Mouse (Mus musculus): ENCODE measurements around the gene Sycp2l. TPM values are rescaled to one million over a fixed set of nuclear protein-coding genes. Genes with fewer than 3 reads are reported as not detected.

Sycp2l gene
- polyA plus RNA-seq, 1 experiment from 2014 or later, result not detected

DNA sequence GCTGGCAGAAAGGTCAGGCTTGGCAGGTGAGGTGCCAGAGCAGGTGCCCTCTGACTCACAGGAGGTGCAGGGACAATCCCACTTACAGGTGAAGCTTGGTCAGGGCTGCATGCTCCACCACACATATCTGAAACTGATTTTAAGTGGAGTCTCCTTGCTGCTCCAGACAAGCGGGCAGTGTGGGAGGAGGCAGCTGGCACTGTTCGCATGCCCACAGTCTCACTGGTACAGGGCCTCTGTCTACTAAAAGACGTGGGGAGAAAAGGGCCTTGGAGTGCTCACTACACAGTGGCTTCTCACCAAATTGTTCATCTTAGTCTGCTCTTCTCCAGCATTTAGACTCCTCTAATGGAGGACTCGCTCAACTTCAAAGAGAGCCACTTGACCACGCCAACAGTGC, 92.1 kb downstream of the Sycp2l start:
- H3K4me3 ChIP-seq (replicated peaks), result no peak overlapping the region
- no peak overlapping the region for H3K4me2 ChIP-seq
- peaks cover 21% of the 10 kb centered on the region for H3K4me1 ChIP-seq (replicated peaks)
- WGBS, result 90% methylated on average over 5 of the region's 5 CpGs
- H3K27ac ChIP-seq, result no peak overlapping the region
- no peak overlapping the region for H3K9ac ChIP-seq (replicated peaks)
- peaks cover 5% of the 10 kb centered on the region; the same call in 1 of the 2 replicates for H3K27me3 ChIP-seq
- H3K36me3 ChIP-seq, result no peaks in the 10 kb centered on the region
- no peak for ATAC-seq (ENCODE audit: insufficient number of reproducible peaks, insufficient read depth, low FRiP score, low TSS enrichment, low read depth)
- H3K9me3 ChIP-seq, result no peaks in the 10 kb centered on the region

DNA sequence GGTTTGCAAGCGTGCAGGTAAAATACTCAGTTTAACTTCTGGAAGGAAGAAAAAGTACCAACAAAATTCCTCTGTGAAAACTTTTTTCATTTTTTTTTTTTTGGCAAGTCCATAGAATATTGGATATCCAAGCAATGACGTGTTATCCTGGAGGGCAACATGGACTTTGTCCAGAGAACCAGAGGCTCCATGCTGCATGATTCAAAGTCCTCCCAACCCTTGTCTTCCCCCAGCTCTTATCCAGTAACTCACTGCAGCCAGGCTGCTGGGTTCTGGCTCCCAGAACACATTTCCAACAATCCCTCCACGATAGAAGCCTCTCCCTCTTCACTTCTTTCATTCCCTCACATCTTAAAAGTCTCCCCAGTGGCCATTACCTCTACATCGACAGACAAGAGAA, 97.2 kb downstream of the Sycp2l start:
- Histone ChIP-seq H3K27ac (no peak overlapping the region), H3K4me1 (replicated peaks) (no peaks in the 10 kb centered on the region), H3K9me3 (no peaks in the 10 kb centered on the region), H3K4me3 (replicated peaks) (no peak overlapping the region), H3K36me3 (no peaks in the 10 kb centered on the region), H3K4me2 (no peak overlapping the region), H3K27me3 (peaks cover 2% of the 10 kb centered on the region; the same call in 1 of the 2 replicates), H3K9ac (replicated peaks) (no peak overlapping the region)
- WGBS, result 72% methylated on average over 4 of the region's 4 CpGs
- no peak for ATAC-seq (ENCODE audit: insufficient number of reproducible peaks, insufficient read depth, low FRiP score, low TSS enrichment, low read depth)

DNA sequence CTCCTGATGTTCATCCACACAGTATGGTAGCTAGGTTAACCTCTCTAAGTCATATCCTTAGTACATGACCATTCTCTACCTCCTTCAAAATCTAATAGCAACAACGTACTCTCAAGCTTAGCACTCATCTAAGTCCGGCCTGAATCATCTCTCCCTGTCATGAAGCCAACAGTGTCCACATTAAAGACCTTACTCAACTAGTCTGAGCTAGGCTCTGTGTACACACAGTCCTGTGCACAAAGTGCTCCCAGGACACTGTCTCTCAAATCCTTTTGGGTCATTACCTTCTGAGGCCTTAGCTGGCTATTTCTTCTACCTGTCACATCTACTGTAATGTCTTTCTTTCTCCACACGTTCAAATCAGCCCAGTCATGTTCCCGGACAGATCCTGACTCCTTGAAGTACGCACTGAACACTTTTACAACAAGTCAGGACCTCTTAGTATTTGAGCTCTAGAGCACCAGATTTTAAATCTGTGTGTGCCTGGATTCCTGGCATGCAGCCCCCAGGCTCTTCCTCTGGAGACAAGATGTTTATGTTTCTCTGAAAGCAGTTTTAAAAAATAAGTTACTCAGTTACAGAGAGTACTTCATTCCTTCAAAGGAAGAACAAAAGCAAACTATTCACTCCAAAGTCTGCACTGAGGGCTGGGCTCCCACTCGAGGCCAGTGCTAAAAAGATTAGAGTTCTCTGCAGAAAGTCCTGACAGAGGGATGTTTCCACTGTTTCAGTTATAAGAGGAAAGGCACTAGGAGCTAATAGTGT, 98.6 kb downstream of the Sycp2l start:
- no peak overlapping the region for H3K27ac ChIP-seq

DNA sequence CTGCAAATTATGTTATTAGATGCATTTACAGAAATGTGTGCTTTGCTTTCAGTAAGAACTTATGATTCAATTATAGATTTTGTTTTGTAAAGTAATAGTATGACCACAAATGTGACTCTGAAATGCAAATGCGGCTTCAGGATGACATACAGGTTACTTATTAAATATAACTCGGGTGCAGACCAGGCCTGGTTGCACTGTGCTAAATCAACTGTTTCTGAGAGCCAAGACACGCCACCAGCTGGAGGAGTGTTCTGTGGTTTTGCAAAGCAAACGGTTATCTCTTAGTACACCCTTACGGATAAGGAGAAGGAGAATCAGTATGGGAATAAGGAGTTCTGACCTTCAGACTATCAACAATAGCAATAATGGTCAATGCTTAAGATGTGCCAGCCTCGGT, 101.6 kb downstream of the Sycp2l start:
- H3K4me1 ChIP-seq (replicated peaks), result peaks cover 4% of the 10 kb centered on the region; the same call in 1 of the 2 replicates
- no peak overlapping the region for H3K27ac ChIP-seq
- H3K4me3 ChIP-seq (replicated peaks), result no peak overlapping the region
- H3K9ac ChIP-seq (replicated peaks), result no peak overlapping the region
- H3K9me3 ChIP-seq, result peaks cover 2% of the 10 kb centered on the region
- no peaks in the 10 kb centered on the region for H3K36me3 ChIP-seq
- no peaks in the 10 kb centered on the region for H3K27me3 ChIP-seq
- ATAC-seq (ENCODE audit: insufficient number of reproducible peaks, insufficient read depth, low FRiP score, low TSS enrichment, low read depth), result no peak
- 91% methylated on average over 6 of the region's 6 CpGs for WGBS
- no peak overlapping the region for H3K4me2 ChIP-seq

More for the DNA sequence above, 98.6 kb downstream of the Sycp2l start:
- H3K4me1 ChIP-seq (replicated peaks), result no peaks in the 10 kb centered on the region
- no peak overlapping the region for H3K4me3 ChIP-seq (replicated peaks)
- no peak overlapping the region for H3K9ac ChIP-seq (replicated peaks)
- no peak overlapping the region for H3K4me2 ChIP-seq
- ATAC-seq (ENCODE audit: insufficient number of reproducible peaks, insufficient read depth, low FRiP score, low TSS enrichment, low read depth), result no peak
- WGBS, result 77% methylated on average over 6 of the region's 6 CpGs
- no peaks in the 10 kb centered on the region for H3K36me3 ChIP-seq
- no peaks in the 10 kb centered on the region for H3K27me3 ChIP-seq
- no peaks in the 10 kb centered on the region for H3K9me3 ChIP-seq

DNA sequence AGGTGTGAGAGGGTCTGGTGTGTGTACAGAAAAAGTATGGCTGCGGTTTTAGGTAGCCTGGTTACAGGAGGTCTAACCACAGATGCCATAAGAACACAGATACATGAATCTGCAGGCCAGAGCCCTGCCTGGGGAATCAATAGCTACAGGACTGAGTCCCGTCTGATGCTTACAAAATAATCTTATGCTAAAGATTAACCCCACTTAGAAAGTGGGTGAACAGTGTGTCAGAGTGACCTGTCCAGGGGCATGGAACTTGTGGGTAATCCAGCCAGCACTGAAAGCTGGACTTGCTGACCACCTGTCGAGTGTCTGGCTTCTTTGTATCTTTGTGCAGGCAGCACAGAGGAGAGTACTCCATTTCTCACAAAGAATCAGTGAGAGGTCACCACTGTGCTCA, 102.1 kb downstream of the Sycp2l start:
- Histone ChIP-seq H3K27me3 (no peaks in the 10 kb centered on the region), H3K4me3 (replicated peaks) (no peak overlapping the region), H3K9me3 (peaks cover 8% of the 10 kb centered on the region), H3K4me1 (replicated peaks) (peaks cover 4% of the 10 kb centered on the region; the same call in 1 of the 2 replicates), H3K4me2 (no peak overlapping the region), H3K9ac (replicated peaks) (no peak overlapping the region), H3K27ac (no peak overlapping the region), H3K36me3 (no peaks in the 10 kb centered on the region)
- WGBS, result 88% methylated on average over 3 of the region's 3 CpGs
- ATAC-seq (ENCODE audit: insufficient number of reproducible peaks, insufficient read depth, low FRiP score, low TSS enrichment, low read depth), result no peak

DNA sequence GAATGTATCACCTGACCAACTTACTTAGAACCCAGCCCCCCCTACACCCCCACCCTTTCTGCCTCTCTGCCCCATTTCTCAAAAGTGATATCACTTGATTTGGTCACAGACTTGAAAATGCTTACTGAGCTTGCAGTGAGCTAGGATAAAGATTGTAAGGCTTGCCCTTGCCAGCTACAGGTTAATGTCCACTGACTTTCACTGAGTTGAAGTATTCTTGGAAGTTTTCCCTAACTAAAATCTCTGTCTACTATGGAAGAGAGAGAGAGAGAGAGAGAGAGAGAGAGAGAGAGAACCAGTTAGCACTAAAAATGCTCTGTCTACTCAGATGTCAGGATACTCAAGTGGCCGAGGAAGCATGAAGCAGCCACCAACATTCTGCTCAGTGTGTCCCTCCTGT, 104.9 kb downstream of the Sycp2l start:
- Histone ChIP-seq H3K4me2 (peak overlapping the region; percentile 67), H3K4me3 (replicated peaks) (no peak overlapping the region), H3K27me3 (no peaks in the 10 kb centered on the region), H3K27ac (no peak overlapping the region), H3K36me3 (no peaks in the 10 kb centered on the region), H3K4me1 (replicated peaks) (peaks cover 4% of the 10 kb centered on the region; the same call in 1 of the 2 replicates), H3K9me3 (peaks cover 24% of the 10 kb centered on the region), H3K9ac (replicated peaks) (no peak overlapping the region)
- WGBS, result 44% methylated on average over 1 of the region's 1 CpGs
- ATAC-seq (ENCODE audit: insufficient number of reproducible peaks, insufficient read depth, low FRiP score, low TSS enrichment, low read depth), result no peak

DNA sequence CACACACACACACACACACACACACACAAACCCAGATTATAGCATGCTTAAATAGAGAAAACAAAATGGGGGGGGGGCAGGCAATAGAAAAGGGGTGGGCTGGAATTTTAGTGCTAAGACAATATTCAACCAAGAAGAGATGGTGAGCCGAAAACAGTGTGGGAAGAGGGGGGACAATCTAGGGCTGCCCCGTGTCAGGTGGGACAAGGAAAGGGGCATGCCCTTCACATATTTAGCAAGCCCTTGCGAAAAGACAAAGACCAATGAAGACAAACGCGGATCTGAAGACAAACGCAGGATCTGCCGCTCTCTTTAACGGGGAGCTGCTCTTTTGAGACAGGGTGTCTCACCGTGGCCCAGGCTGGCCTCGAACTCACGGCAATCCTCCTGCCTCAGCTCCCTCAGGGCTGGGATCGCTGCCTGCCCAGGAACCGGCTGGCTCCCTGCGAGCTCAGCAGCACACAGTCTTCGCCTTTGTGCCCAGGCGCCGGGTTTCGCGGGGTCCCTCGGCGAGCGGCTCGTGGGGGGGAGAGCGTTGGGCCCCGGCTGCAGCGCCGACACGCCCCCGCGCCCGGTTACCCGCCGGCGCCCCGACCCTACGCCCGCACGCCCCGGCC, 105.7 kb downstream of the Sycp2l start:
- Histone ChIP-seq H3K36me3 (no peaks in the 10 kb centered on the region), H3K27ac (peak overlapping the region; percentile 56), H3K4me1 (replicated peaks) (peaks cover 4% of the 10 kb centered on the region; the same call in 1 of the 2 replicates), H3K4me2 (peak overlapping the region; percentile 67), H3K4me3 (replicated peaks) (peak overlapping the region; percentile 69), H3K27me3 (no peaks in the 10 kb centered on the region), H3K9me3 (peaks cover 24% of the 10 kb centered on the region), H3K9ac (replicated peaks) (peak overlapping the region; percentile 63)
- peak; percentile 71 for ATAC-seq (ENCODE audit: insufficient number of reproducible peaks, insufficient read depth, low FRiP score, low TSS enrichment, low read depth)
- 4% methylated on average over 36 of the region's 39 CpGs for WGBS

DNA sequence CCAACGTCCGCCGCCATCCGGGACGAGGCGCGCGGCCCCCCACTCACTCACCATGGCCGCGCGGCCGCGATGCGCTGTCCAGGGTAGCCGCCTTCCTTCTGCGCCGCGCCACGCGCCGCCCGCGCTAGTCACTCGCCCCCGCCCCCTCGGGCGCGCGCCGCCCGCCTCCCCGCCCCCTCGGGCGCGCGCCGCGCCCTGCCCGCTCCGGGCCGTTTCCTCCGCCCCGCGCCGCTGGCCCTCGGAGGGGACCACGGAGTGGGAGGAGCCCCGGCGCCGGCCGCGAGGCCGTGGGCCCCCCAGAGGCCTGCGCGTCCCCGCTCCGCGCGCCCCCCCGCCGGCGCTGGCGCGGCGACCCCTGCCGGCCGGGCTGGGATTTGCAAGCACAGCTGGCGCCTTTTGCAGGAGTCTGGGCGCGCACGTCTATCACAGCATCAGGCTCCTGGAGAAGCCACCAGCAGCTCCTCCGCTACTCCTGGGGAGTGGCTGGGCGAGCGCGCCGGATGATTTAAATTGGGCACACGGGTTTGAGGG, 106.3 kb downstream of the Sycp2l start, which contains the start of gene Elovl2:
Elovl2 (minus strand) TSS at position 102 of the 531 bp plus-strand sequence.
- peak; percentile 93 for ATAC-seq (ENCODE audit: insufficient number of reproducible peaks, insufficient read depth, low FRiP score, low TSS enrichment, low read depth)
- Histone ChIP-seq H3K36me3 (no peaks in the 10 kb centered on the region), H3K9ac (replicated peaks) (peak within 1 kb of the TSS; percentile 63), H3K27ac (peak within 1 kb of the TSS; percentile 56), H3K4me1 (replicated peaks) (peaks cover 4% of the 10 kb centered on the region; the same call in 1 of the 2 replicates), H3K4me2 (peak within 1 kb of the TSS; percentile 67), H3K27me3 (no peaks in the 10 kb centered on the region), H3K4me3 (replicated peaks) (peak within 1 kb of the TSS; percentile 69), H3K9me3 (peaks cover 24% of the 10 kb centered on the region)
- 2% methylated on average over 60 of the region's 77 CpGs for WGBS

Other genes with a start within 250 kb of the Sycp2l start
- gene Pak1ip1, start 113.3 kb upstream of the Sycp2l start, polyA plus RNA-seq (2016; fragmentation: Nextera tagmentation; extraction: Ambion mirVana), result 58.1 and 59.1 TPM in 2 replicates
- 196 and 204 TPM in 2 replicates for gene Tmem14c, start 98.0 kb upstream of the Sycp2l start, polyA plus RNA-seq (2016; fragmentation: Nextera tagmentation; extraction: Ambion mirVana)
- 0.50 and 1.2 TPM in 2 replicates for gene Mak, start 34.6 kb upstream of the Sycp2l start, polyA plus RNA-seq (2016; fragmentation: Nextera tagmentation; extraction: Ambion mirVana)
- not detected in 2 replicates for gene Gcm2, start 3.3 kb upstream of the Sycp2l start, polyA plus RNA-seq (2016; fragmentation: Nextera tagmentation; extraction: Ambion mirVana)
- 9.6 and 9.9 TPM in 2 replicates for gene Elovl2, start 106.1 kb downstream of the Sycp2l start, polyA plus RNA-seq (2016; fragmentation: Nextera tagmentation; extraction: Ambion mirVana)
- 15.3 and 18.7 TPM in 2 replicates for gene Smim13, start 135.5 kb downstream of the Sycp2l start, polyA plus RNA-seq (2016; fragmentation: Nextera tagmentation; extraction: Ambion mirVana)
- not detected in 2 replicates for gene Gm17364, start 159.7 kb downstream of the Sycp2l start, polyA plus RNA-seq (2016; fragmentation: Nextera tagmentation; extraction: Ambion mirVana)

Data from limb, embryonic 12.5 days (tissue).